Mouse (Mus musculus): Measurements from ENCODE around the gene Dbndd1. TPM values are rescaled to one million over a fixed set of nuclear protein-coding genes. Genes with fewer than 3 reads are reported as not detected.

Gene Dbndd1
- polyA plus RNA-seq, 2 experiments: 8.3 to 12.6 TPM

GRCm38 (mm10) chr8:123504591-123505195, 10.6 kb downstream of the Dbndd1 start:
- ATAC-seq (ENCODE audit: low FRiP score, low read depth) (no peak), DNase-seq (ENCODE audit: low spot score) (no peak)
- peaks cover 5% of the 10 kb centered on the region; the same call in 1 of the 2 replicates for H3K9me3 ChIP-seq (ENCODE audit: control insufficient read depth, low read length)
- H3K9ac ChIP-seq (ENCODE audit: low read depth, low read length, severe bottlenecking): no peak overlapping the region
- TF ChIP-seq POLR2A (IDR thresholded peaks at IDR 0.05; ENCODE audit: borderline replicate concordance, extremely low read depth, insufficient read depth, insufficient read length): no peak
- no peaks in the 10 kb centered on the region for H3K27me3 ChIP-seq (ENCODE audit: control insufficient read depth, insufficient read depth, low read length)
- no peaks in the 10 kb centered on the region for H3K4me1 ChIP-seq (ENCODE audit: control insufficient read depth, insufficient read depth, low read length)
- H3K36me3 ChIP-seq (ENCODE audit: control insufficient read depth, insufficient read depth, low read length): peaks cover 95% of the 10 kb centered on the region
- H3K4me3 ChIP-seq (replicated peaks; ENCODE audit: low read length): no peak overlapping the region
- no peak overlapping the region for H3K4me2 ChIP-seq (replicated peaks; ENCODE audit: low read depth, low read length, severe bottlenecking)
- H3K27ac ChIP-seq (replicated peaks; ENCODE audit: low read depth, low read length): no peak overlapping the region
- WGBS: 81% methylated on average over 9 of the region's 9 CpGs

- no peak for TF ChIP-seq POLR2A (IDR thresholded peaks at IDR 0.05; ENCODE audit: borderline replicate concordance, extremely low read depth, insufficient read depth, insufficient read length)
- Histone ChIP-seq H3K36me3 (ENCODE audit: control insufficient read depth, insufficient read depth, low read length) (peaks cover 95% of the 10 kb centered on the region), H3K27me3 (ENCODE audit: control insufficient read depth, insufficient read depth, low read length) (no peaks in the 10 kb centered on the region), H3K9me3 (ENCODE audit: control insufficient read depth, low read length) (peaks cover 5% of the 10 kb centered on the region; the same call in 1 of the 2 replicates), H3K9ac (ENCODE audit: low read depth, low read length, severe bottlenecking) (no peak overlapping the region), H3K4me2 (replicated peaks; ENCODE audit: low read depth, low read length, severe bottlenecking) (no peak overlapping the region), H3K27ac (replicated peaks; ENCODE audit: low read depth, low read length) (no peak overlapping the region), H3K4me3 (replicated peaks; ENCODE audit: low read length) (no peak overlapping the region), H3K4me1 (ENCODE audit: control insufficient read depth, insufficient read depth, low read length) (no peaks in the 10 kb centered on the region)
- 97% methylated on average over 6 of the region's 6 CpGs for WGBS
- no peak for ATAC-seq (ENCODE audit: low FRiP score, low read depth)
- no peak for DNase-seq (ENCODE audit: low spot score)
These were observed 11.3 kb downstream of the Dbndd1 start for GRCm38 (mm10) chr8:123503801-123504467.

- peaks cover 5% of the 10 kb centered on the region; the same call in 1 of the 2 replicates for H3K9me3 ChIP-seq (ENCODE audit: control insufficient read depth, low read length)
- H3K9ac ChIP-seq (ENCODE audit: low read depth, low read length, severe bottlenecking): no peak overlapping the region
- no peak overlapping the region for H3K27ac ChIP-seq (replicated peaks; ENCODE audit: low read depth, low read length)
- H3K27me3 ChIP-seq (ENCODE audit: control insufficient read depth, insufficient read depth, low read length): no peaks in the 10 kb centered on the region
- 90% methylated on average over 5 of the region's 5 CpGs for WGBS
- peaks cover 91% of the 10 kb centered on the region for H3K36me3 ChIP-seq (ENCODE audit: control insufficient read depth, insufficient read depth, low read length)
- no peak overlapping the region for H3K4me3 ChIP-seq (replicated peaks; ENCODE audit: low read length)
- DNase-seq (ENCODE audit: low spot score) (no peak), ATAC-seq (ENCODE audit: low FRiP score, low read depth) (no peak)
- H3K4me1 ChIP-seq (ENCODE audit: control insufficient read depth, insufficient read depth, low read length): no peaks in the 10 kb centered on the region
- no peak overlapping the region for H3K4me2 ChIP-seq (replicated peaks; ENCODE audit: low read depth, low read length, severe bottlenecking)
- TF ChIP-seq POLR2A (IDR thresholded peaks at IDR 0.05; ENCODE audit: borderline replicate concordance, extremely low read depth, insufficient read depth, insufficient read length): no peak
These were observed 13.1 kb downstream of the Dbndd1 start for GRCm38 (mm10) chr8:123502192-123502591.

DNA sequence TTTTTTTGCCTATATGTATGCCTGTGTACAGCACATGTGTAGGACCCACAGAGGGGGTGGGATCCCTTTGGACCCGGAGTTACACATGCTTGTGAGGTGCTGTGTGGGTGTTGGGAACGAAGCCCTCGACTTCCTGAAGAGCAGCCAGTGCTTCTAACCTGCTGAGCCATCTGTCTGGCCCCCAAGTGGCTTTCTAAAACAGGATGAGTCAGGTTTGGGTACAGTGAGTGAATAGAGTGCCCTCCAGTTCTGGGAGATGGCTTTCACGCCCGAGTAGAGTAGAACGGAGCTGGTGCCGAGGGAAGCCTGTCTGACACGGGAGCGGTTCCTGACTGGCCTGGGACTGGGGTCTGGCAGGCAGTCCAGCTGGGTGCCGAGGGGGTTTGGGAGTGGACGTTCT, 15.7 kb downstream of the Dbndd1 start:
- no peaks in the 10 kb centered on the region for H3K4me1 ChIP-seq (ENCODE audit: control insufficient read depth, insufficient read depth, low read length)
- 96% methylated on average over 11 of the region's 11 CpGs for WGBS
- H3K27me3 ChIP-seq (ENCODE audit: control insufficient read depth, insufficient read depth, low read length): no peaks in the 10 kb centered on the region
- DNase-seq (ENCODE audit: low spot score) (no peak), ATAC-seq (ENCODE audit: low FRiP score, low read depth) (no peak)
- H3K36me3 ChIP-seq (ENCODE audit: control insufficient read depth, insufficient read depth, low read length): peaks cover 92% of the 10 kb centered on the region
- H3K9ac ChIP-seq (ENCODE audit: low read depth, low read length, severe bottlenecking): no peak overlapping the region
- H3K4me2 ChIP-seq (replicated peaks; ENCODE audit: low read depth, low read length, severe bottlenecking): no peak overlapping the region
- no peak for TF ChIP-seq POLR2A (IDR thresholded peaks at IDR 0.05; ENCODE audit: borderline replicate concordance, extremely low read depth, insufficient read depth, insufficient read length)
- H3K9me3 ChIP-seq (ENCODE audit: control insufficient read depth, low read length): peaks cover 5% of the 10 kb centered on the region; the same call in 1 of the 2 replicates
- no peak overlapping the region for H3K27ac ChIP-seq (replicated peaks; ENCODE audit: low read depth, low read length)
- no peak overlapping the region for H3K4me3 ChIP-seq (replicated peaks; ENCODE audit: low read length)

- Histone ChIP-seq H3K9me3 (ENCODE audit: control insufficient read depth, low read length) (peaks cover 5% of the 10 kb centered on the region; the same call in 1 of the 2 replicates), H3K4me3 (replicated peaks; ENCODE audit: low read length) (no peak overlapping the region), H3K9ac (ENCODE audit: low read depth, low read length, severe bottlenecking) (no peak overlapping the region), H3K27ac (replicated peaks; ENCODE audit: low read depth, low read length) (no peak overlapping the region), H3K36me3 (ENCODE audit: control insufficient read depth, insufficient read depth, low read length) (peaks cover 92% of the 10 kb centered on the region), H3K4me1 (ENCODE audit: control insufficient read depth, insufficient read depth, low read length) (no peaks in the 10 kb centered on the region), H3K27me3 (ENCODE audit: control insufficient read depth, insufficient read depth, low read length) (no peaks in the 10 kb centered on the region), H3K4me2 (replicated peaks; ENCODE audit: low read depth, low read length, severe bottlenecking) (no peak overlapping the region)
- no peak for TF ChIP-seq POLR2A (IDR thresholded peaks at IDR 0.05; ENCODE audit: borderline replicate concordance, extremely low read depth, insufficient read depth, insufficient read length)
- WGBS: 90% methylated on average over 11 of the region's 11 CpGs
- DNase-seq (ENCODE audit: low spot score) (no peak), ATAC-seq (ENCODE audit: low FRiP score, low read depth) (no peak)
These were observed 16.3 kb downstream of the Dbndd1 start for GRCm38 (mm10) chr8:123498963-123499362.
